Mouse (Mus musculus): ENCODE measurements around the gene Cntn3. TPM values are rescaled to one million over a fixed set of nuclear protein-coding genes. Genes with fewer than 3 reads are reported as not detected.

The Cntn3 gene
- polyA plus RNA-seq, 1 experiment from 2014 or later = 0.45 TPM

DNA sequence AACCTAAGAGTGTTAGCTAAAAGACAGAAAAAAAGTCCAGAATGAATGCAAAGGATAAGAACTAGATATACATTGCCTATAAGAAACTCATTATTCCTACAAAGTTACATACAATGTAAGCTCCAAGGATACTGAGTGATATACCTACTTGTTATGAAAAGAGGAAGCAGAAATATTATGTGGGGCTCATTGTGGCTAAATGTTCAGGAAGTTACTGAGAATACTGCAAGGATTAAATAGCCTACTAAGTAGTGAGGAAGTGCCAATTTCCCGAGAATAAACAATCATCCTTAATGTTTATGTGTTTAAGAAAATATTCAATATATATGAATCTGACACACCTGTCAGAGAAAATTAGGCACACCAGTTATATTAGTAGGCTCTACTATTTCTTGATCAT, 341.9 kb downstream of the Cntn3 start:
- no peaks in the 10 kb centered on the region for H3K4me1 ChIP-seq (replicated peaks)
- no peak overlapping the region for H3K4me2 ChIP-seq
- no peak overlapping the region for H3K4me3 ChIP-seq (replicated peaks)
- H3K36me3 ChIP-seq = no peaks in the 10 kb centered on the region
- no peaks in the 10 kb centered on the region for H3K9me3 ChIP-seq
- H3K9ac ChIP-seq (replicated peaks) = no peak overlapping the region
- no peaks in the 10 kb centered on the region for H3K27me3 ChIP-seq
- no peak overlapping the region for H3K27ac ChIP-seq
- ATAC-seq (ENCODE audit: insufficient number of reproducible peaks, insufficient read depth, low FRiP score, low TSS enrichment, low read depth) = no peak
- 89% methylated on average over 1 of the region's 1 CpGs for WGBS

DNA sequence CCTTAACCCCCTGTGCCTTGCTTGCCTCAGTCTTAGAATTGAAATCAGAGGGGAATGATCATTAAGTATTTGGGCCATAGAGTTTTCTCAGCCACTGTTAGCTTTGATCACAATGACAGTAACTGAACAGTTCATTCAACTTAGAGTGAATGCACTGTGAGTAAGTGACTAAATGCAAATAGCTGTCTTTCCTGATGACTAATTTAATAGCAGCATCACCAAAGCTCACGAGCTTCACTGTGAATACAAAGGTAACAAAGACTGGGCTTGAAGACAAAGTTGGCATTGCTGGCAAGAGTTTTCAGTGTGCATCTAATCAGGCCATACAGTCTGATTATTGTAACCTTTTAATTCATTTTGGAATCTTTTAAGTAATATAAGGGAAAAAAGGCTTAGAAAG, 386.6 kb downstream of the Cntn3 start:
- ATAC-seq (ENCODE audit: insufficient number of reproducible peaks, insufficient read depth, low FRiP score, low TSS enrichment, low read depth) = no peak
- Histone ChIP-seq H3K4me2 (no peak overlapping the region), H3K36me3 (no peaks in the 10 kb centered on the region), H3K4me1 (replicated peaks) (no peaks in the 10 kb centered on the region), H3K4me3 (replicated peaks) (no peak overlapping the region), H3K27ac (no peak overlapping the region), H3K9ac (replicated peaks) (no peak overlapping the region), H3K9me3 (no peaks in the 10 kb centered on the region), H3K27me3 (no peaks in the 10 kb centered on the region)
- 71% methylated on average over 1 of the region's 1 CpGs for WGBS

DNA sequence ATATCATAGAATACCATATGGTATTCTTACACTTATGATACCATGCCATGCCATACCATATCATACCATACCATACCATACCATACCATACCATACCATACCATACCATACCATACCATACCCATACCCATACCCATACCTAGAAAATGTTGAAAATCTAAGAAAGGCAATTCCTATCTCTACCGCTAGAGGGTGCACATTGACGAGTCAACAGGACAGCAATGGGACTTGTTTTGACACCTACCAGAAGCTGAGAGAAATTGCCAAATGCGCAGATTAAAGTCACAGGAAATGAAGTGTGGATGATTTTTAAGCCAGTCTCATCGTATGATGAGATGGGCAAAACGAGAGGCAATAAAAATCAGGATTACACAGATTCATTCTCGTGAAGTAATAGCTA, 402.0 kb downstream of the Cntn3 start:
- Histone ChIP-seq H3K27me3 (no peaks in the 10 kb centered on the region), H3K4me1 (replicated peaks) (no peaks in the 10 kb centered on the region), H3K36me3 (no peaks in the 10 kb centered on the region), H3K4me2 (no peak overlapping the region), H3K27ac (no peak overlapping the region), H3K9ac (replicated peaks) (no peak overlapping the region), H3K4me3 (replicated peaks) (no peak overlapping the region), H3K9me3 (no peaks in the 10 kb centered on the region)
- WGBS = 38% methylated on average over 6 of the region's 6 CpGs
- no peak for ATAC-seq (ENCODE audit: insufficient number of reproducible peaks, insufficient read depth, low FRiP score, low TSS enrichment, low read depth)

DNA sequence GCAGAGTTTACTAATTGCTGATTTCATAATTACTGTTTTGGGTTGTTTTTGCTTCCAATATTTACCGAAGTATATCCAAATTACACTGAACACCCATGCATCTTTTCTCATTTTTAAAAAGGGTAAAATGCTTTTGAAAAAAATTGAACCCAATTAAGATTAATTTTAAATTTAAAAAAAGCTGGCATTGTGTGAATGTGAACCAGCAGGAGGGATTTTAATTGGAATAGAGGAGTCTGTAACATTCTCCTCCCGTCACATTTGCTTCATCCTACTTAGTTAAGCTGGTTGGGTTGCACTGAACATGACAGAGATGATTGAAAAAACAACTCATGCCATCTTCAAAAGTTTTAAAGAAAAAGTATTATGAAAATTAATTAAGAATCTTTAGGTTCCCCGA, 411.7 kb downstream of the Cntn3 start:
- H3K9ac ChIP-seq (replicated peaks) = no peak overlapping the region
- no peaks in the 10 kb centered on the region for H3K27me3 ChIP-seq
- no peaks in the 10 kb centered on the region for H3K9me3 ChIP-seq
- no peak overlapping the region for H3K4me2 ChIP-seq
- WGBS = 84% methylated on average over 3 of the region's 3 CpGs
- H3K36me3 ChIP-seq = no peaks in the 10 kb centered on the region
- H3K4me1 ChIP-seq (replicated peaks) = no peaks in the 10 kb centered on the region
- no peak overlapping the region for H3K27ac ChIP-seq
- ATAC-seq (ENCODE audit: insufficient number of reproducible peaks, insufficient read depth, low FRiP score, low TSS enrichment, low read depth) = no peak
- H3K4me3 ChIP-seq (replicated peaks) = no peak overlapping the region

DNA sequence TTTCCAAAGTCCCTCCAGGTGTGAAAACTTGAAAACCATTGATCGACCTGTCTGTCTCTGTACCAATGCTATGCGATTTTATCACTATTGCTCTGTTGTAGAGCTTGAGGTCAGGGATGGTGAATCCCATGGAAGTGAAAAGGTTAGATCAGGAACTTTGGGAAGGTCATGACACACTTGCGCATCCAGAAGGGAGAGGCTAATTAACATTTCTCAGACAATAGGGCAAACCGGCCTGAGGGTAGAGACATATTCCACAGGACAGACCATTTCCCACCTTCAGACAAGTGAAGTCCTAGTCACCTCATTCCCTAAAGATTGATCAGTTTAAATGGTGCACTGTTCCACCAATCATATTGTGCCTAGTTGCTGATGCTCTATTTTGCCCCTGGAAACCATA, 451.2 kb downstream of the Cntn3 start:
- WGBS = 87% methylated on average over 4 of the region's 4 CpGs
- Histone ChIP-seq H3K27ac (no peak overlapping the region), H3K9ac (replicated peaks) (no peak overlapping the region), H3K4me3 (replicated peaks) (no peak overlapping the region), H3K9me3 (no peaks in the 10 kb centered on the region), H3K27me3 (no peaks in the 10 kb centered on the region), H3K36me3 (no peaks in the 10 kb centered on the region), H3K4me1 (replicated peaks) (no peaks in the 10 kb centered on the region), H3K4me2 (no peak overlapping the region)
- ATAC-seq (ENCODE audit: insufficient number of reproducible peaks, insufficient read depth, low FRiP score, low TSS enrichment, low read depth) = no peak; the same call in 1 of the 2 replicates

DNA sequence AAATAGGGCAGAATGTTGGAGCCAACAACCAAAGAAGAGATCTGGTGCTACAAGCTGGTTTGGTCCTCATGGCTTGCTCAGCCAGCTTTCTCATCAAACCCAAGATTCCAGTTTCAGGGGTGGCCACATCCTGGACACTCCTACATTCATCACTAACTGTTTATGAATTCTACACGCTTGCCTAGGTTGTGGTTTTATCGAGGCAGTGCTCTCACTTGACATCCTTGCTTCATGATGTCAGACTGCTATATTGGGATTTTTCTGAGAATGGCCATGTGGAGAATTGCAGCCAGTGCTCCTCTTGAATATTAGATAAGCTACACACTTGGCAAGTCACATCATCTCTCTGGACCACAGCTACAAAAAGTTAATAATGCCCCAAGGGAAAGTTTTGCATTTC, 452.9 kb downstream of the Cntn3 start:
- Histone ChIP-seq H3K4me3 (replicated peaks) (no peak overlapping the region), H3K36me3 (no peaks in the 10 kb centered on the region), H3K27me3 (no peaks in the 10 kb centered on the region), H3K4me1 (replicated peaks) (no peaks in the 10 kb centered on the region), H3K9me3 (no peaks in the 10 kb centered on the region), H3K9ac (replicated peaks) (no peak overlapping the region), H3K27ac (no peak overlapping the region), H3K4me2 (no peak overlapping the region)
- WGBS = 90% methylated on average over 2 of the region's 2 CpGs
- no peak for ATAC-seq (ENCODE audit: insufficient number of reproducible peaks, insufficient read depth, low FRiP score, low TSS enrichment, low read depth)

DNA sequence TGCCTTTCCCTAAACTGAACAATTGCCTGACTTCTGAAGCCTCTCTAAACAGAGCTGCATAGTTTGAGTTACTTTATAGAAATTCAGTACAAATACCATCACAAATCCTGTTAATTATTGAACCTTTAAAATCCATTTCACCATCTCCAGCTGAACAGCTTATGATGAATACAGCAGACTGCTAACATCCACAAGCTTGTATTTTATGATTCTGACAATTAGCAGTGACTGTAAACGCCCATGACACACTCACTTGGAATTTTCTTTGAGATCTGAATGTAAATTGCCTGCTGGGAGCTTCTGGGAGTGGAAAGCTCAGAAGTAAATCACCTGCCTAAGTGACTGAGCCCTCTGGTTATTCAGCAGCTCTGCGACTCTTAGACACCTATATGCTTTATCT, 459.3 kb downstream of the Cntn3 start:
- WGBS = 57% methylated on average over 2 of the region's 2 CpGs
- Histone ChIP-seq H3K9ac (replicated peaks) (no peak overlapping the region), H3K27ac (no peak overlapping the region), H3K4me3 (replicated peaks) (no peak overlapping the region), H3K4me2 (no peak overlapping the region), H3K9me3 (no peaks in the 10 kb centered on the region), H3K4me1 (replicated peaks) (no peaks in the 10 kb centered on the region), H3K27me3 (no peaks in the 10 kb centered on the region), H3K36me3 (no peaks in the 10 kb centered on the region)
- ATAC-seq (ENCODE audit: insufficient number of reproducible peaks, insufficient read depth, low FRiP score, low TSS enrichment, low read depth) = no peak

Measured in limb, embryonic 12.5 days (tissue).